Mouse (Mus musculus) liver, postnatal 0 days (tissue): ENCODE data around the gene Myo1e.

Experiments
- CTCF ChIP-seq: sonication (generic); IDR thresholded peaks from 2 replicates; pipeline ENCODE4 v1.5.1; 2016; ENCODE audit warnings: antibody characterized with exemption, low read depth
- EP300 ChIP-seq: IDR thresholded peaks from 2 replicates; pipeline ENCODE4 v1.6.1; 2016; ENCODE audit warnings: antibody characterized with exemption, low read depth, mild to moderate bottlenecking

- TF ChIP-seq CTCF: no peak
- TF ChIP-seq EP300: no peak
Observed at GRCm38 (mm10) chr9:70359402-70360131, 152.4 kb downstream of the Myo1e start.
